Mouse (Mus musculus): ENCODE results near the gene Ntm.

Ntm gene

GRCm38 (mm10) chr9:29802071-29802705, 160.8 kb downstream of the Ntm start:
- peak in 1 of 2 experiments; percentile 17 for DNase-seq (ENCODE audit: low spot score in 2 of 2)

GRCm38 (mm10) chr9:29796281-29796680, 166.7 kb downstream of the Ntm start:
- DNase-seq (ENCODE audit: low spot score in 2 of 2): no peak

DNA sequence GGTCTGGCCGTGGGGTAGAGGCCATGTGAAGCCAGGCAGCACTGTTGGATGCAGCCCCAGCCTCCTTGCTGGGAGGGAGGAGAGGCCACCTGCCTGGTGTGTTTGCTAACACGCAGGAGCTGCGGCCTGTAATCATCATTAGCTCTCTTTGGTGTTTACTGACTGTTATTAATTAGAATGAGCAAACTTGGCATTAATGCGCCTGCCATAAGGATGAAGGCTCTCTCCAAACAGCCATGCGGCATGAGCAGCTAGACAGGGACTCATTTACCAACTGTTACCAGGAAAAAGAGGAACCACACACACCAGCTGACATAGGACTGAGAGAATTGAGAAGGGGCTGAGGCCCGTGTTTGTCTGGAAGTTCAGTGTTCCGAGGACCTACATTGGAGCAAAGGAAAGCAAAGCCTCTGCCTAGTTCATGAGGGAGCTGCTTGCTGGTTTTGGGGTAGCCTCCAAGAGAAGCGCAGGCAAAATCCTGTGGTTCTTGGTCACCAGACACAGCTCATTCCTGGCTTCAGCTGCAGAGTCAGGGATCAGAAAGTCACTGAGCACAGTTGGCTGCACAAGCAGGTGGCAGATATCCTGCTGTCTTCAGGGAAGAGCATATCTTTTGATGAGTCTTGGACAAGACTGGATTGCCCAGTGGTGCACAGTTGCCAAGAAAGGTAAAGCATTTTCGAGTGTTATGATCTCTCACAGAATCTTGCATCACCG, 171.6 kb downstream of the Ntm start:
- DNase-seq (ENCODE audit: low spot score in 2 of 2): no peak

GRCm38 (mm10) chr9:29790017-29790416, 172.9 kb downstream of the Ntm start:
- DNase-seq (ENCODE audit: low spot score in 2 of 2): no peak

GRCm38 (mm10) chr9:29788855-29789254, 174.1 kb downstream of the Ntm start:
- DNase-seq (ENCODE audit: low spot score in 2 of 2): no peak

GRCm38 (mm10) chr9:29787408-29787807, 175.5 kb downstream of the Ntm start:
- DNase-seq (ENCODE audit: low spot score in 2 of 2): no peak

DNA sequence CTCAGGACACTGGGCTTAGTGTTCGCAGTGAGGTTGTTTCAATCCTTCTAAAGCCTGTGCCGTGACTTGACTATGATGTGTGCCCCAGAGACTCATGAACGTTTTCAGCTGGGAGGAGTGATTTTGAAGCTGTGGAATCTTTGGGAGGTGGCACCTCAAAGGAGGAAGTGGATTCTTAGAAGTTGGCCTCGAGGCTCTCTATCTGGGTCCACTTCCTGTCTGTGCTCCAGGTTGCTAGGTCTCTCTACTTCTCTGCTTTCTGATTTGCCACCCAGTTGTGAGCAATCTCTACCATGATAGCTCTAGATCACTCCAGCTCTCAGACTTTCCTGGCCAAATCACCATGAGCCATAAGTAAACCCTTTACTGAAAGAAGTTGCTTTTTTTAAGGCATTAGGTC, 180.2 kb downstream of the Ntm start:
- no peak for DNase-seq (ENCODE audit: low spot score in 2 of 2)

GRCm38 (mm10) chr9:29779739-29780138, 183.2 kb downstream of the Ntm start:
- DNase-seq (ENCODE audit: low spot score in 2 of 2): no peak

GRCm38 (mm10) chr9:29776951-29777350, 186.0 kb downstream of the Ntm start:
- DNase-seq (ENCODE audit: low spot score in 2 of 2): no peak

GRCm38 (mm10) chr9:29776542-29776941, 186.4 kb downstream of the Ntm start:
- DNase-seq (ENCODE audit: low spot score in 2 of 2): no peak

GRCm38 (mm10) chr9:29776030-29776429, 186.9 kb downstream of the Ntm start:
- DNase-seq (ENCODE audit: low spot score in 2 of 2): no peak

DNA sequence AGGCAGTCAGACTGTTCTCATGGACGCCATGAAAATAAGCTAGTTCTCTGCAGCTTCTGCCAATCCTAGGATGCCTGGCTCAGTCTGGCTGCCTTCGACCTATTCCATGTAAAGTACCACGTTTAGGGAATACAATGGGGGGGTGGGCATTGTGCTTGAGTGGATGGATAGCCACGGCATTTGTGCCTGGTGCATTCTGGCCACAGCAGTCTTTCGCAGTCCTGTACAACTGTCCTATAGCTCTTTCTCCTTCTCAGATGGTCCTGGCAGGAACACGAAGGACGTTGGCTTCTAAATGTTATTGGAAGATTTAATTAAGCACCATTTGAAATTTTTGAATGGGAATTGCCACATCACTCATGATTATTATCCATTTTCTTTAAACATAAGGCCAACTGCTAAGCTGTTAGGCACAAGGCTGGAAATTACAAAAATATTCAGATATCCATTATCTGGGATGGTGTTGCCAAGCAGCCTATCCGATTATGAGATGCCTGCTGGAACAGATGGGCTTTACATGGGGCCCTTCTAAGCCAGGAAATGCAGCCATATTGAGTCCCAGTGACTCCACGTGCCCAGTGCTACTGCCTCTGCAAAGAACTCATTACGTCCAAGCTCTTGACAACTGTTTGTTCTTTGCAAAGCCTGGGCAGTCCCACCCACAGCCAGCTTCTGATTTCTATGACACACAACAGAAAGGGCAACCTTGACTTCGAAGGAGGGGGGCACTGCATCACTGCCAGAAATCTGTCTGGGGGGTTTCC, 190.1 kb downstream of the Ntm start:
- DNase-seq (ENCODE audit: low spot score in 2 of 2): no peak

DNA sequence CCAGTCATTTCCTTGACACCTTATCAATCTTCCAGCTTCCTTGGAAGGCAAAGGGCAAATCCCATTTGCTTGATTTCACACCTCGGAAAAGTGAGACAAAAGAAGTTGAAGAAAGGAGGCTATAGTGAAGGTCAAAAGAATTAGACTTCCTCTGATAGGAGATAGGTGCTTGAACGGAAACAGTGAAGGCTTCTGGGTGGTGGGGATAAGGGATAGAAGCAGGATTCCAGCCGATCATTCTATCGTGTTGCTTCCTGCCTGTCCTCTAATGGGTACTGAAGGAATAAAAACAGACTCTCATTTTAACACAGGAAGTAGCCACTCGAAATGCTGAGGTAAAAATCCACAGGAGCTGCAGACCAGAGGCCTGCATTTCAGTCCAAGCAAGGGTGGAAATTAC, 191.1 kb downstream of the Ntm start:
- DNase-seq (ENCODE audit: low spot score in 2 of 2): no peak

GRCm38 (mm10) chr9:29771071-29771785, 191.7 kb downstream of the Ntm start:
- DNase-seq (ENCODE audit: low spot score in 2 of 2): no peak

DNA sequence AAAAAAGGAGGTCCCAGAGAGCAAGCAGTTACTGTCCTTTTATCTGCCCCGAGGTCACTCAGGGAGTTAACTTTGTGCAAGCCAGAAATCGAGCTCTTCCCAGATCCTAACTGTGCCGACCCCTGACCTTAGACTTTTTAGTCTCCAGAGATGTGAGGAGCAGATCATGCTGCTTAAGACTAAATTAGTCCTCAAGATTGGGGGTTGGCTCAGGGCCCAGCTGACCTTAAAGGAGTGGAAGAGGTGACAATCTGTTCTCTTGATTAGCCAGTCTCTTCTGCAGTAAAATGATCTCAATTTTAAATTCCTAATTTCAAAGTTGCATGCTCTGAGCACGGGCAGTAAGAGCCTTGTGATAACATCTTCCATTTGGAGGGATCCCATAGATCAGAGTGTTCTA, 193.6 kb downstream of the Ntm start:
- DNase-seq (ENCODE audit: low spot score in 2 of 2): no peak

DNA sequence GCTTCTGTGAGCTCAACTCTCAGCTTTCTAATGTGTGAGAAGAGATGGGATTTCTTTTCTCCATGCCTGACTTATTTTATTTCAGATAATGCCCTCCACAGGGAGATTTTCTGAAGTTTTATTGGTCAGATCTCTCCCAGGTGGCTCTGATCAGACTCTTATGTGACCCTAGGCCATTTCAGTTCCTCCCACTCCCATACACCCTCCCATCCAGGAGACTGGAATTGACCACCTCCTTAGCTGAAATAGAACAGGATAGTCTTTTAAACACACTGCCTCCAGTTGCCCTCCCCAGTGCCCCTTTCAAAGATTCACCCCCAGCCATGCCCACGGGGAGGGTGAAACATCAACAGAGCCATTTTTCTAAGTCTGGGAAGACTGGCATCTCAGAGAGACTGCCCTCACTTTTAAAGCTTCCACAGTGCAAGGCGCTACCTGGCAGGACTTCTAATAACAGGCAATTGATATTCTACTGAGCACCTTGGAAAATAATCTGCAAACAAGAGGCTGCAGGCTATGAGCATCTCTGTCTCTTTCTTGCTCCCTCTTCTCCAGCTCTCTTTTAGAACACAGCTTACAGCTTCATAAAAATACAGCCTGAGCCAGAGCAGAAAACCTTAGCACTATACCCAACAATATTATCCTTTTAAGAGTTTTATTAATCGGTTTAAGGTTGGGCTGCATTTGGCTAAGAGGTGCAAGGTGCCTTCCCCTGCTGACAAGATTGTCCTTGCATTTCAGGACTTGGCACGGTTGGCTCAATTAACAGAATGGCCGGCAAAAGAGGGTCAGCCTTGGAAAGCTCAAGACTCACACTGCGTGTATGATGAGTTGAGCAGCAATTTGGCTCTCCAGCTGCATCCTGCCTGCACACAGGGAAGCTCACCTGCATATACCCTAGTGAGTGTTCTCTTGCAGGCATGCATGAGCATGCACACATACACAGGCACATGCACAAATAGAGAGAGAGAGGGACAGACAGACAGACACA, 196.7 kb downstream of the Ntm start:
- DNase-seq (ENCODE audit: low spot score in 2 of 2): no peak

DNA sequence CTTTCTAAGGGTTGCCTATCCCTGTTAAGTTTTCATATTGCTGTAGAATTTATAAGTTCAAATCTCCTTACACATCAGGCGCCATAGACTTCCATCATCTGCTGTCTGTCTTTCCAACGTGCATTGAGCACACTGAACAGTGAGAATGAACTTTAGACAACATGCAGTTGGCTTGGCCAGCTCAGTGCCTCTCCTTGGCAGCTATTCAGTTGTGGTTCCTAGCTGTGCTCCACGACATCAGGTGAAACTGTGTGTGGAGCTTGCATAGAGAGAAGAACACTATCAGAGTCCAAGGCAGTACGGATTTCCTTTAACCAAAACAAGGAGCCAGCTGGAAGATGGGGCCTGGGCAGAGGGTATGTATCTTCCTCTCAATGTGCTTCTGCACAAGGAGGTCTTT, 199.6 kb downstream of the Ntm start:
- DNase-seq (ENCODE audit: low spot score in 2 of 2): no peak

DNA sequence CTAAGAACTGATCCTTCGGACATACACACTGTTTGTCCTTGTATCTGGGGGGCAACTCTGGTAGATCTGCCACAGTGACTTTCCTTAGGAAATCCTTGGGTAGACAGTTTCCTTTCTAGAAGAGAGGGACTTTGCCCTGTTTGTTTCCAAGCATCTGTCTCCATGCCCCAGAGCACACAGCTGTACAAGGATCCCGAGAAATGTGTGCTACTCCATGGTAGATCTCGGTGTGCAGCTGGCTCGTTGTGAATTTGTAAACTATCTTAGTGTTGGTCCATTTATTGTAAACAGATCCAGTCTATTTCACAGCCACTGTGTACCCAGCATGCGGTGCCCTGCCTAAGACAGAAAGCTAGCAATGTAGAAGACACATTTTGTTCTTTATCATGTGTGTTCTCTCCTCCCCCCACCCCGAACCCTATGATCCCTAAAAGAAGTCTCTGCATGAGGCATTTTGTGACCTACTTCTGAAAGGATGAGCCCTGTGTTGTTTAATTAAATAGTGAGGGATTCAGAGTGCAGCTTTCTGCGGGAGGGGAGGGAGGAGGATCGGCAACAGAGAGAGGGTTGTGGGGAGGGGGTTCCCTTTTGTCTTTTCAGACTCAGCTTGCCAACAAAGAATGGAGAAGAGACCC, 200.9 kb downstream of the Ntm start:
- DNase-seq (ENCODE audit: low spot score in 2 of 2): no peak

GRCm38 (mm10) chr9:29761511-29761910, 201.4 kb downstream of the Ntm start:
- no peak for DNase-seq (ENCODE audit: low spot score in 2 of 2)

DNA sequence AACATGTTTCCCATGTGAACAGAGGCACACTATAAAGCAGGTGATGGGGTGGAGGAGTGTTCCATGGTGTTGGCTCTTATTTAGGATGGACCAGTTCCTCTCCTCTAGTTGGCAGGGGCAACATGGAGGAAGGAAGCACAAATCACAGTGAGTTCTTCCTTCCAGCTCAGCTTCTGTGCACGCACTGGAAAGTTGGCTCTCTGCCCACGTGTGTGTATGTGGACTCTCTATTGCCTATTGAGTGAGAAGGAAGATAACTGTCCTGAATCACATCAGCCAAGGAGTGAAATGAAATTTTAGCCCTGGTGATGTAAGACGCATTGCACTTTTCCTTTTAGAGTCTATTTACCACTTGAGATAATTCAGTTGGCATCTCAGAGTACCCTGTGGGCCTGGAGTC, 203.0 kb downstream of the Ntm start:
- no peak for DNase-seq (ENCODE audit: low spot score in 2 of 2)

DNA sequence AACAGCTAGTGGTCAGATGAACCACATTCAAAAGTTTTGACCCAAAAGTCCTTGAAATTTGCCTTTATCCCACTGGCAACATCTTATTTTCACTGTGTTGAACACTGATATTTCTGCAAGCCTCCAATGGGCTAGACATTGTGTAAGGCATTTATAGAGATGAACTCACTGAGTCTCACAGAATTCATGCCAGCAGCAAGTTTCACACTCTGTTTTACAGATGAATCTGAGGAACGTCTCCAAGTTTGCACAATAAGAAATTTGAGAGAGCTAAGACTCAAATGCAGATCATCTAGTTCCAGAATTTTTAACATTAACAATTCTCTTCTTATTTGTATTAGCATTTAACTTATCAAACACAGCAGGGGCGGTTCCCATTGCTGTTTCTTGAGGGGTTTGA, 203.9 kb downstream of the Ntm start:
- DNase-seq (ENCODE audit: low spot score in 2 of 2): no peak

Data from right cerebral cortex, postnatal 36 days (tissue).